Mouse (Mus musculus) limb, embryonic 14.5 days (tissue): ENCODE measurements at regions not wholly inside any gene's neighbourhood (a gene's known extent, or its start where the extent isn't known, plus 50 kb on each side); places are given as distances from the start of the nearest gene placed in this dataset.
A peak's percentile ranks its signal among the peaks of the same experiment; 100 is the strongest.

Source experiments
- ATAC-seq: fragments of 200-750 bp; cut with Nextera tagmentation; 2 replicates; pipeline ENCODE4 v1.8.0; 2017; ENCODE audit warnings: low read depth, moderate number of reproducible peaks, moderate TSS enrichment; ENCODE audit not compliant: low FRiP score
- DNase-seq: peaks from one replicate; pipeline ENCODE4 v3.0.0-alpha.2; 2015; ENCODE audit warnings: low spot score
- H3K27ac ChIP-seq: fragments of 300-500 bp; sonication (generic); replicated peaks from 2 replicates; pipeline ENCODE4 v1.5.1; 2014; ENCODE audit warnings: low read depth, mild to moderate bottlenecking, low read length, moderate library complexity, mixed read lengths
- H3K27me3 ChIP-seq: fragments of 300-500 bp; sonication (generic); 2 replicates; pipeline ENCODE4 v1.6.1; 2014; ENCODE audit warnings: low read length, mixed read lengths; ENCODE audit not compliant: control insufficient read depth, insufficient read depth
- H3K36me3 ChIP-seq: fragments of 300-500 bp; sonication (generic); 2 replicates; pipeline ENCODE4 v1.6.1; 2014; ENCODE audit warnings: mild to moderate bottlenecking, low read length, moderate library complexity, mixed read lengths; ENCODE audit not compliant: control insufficient read depth, insufficient read depth
- H3K4me1 ChIP-seq: fragments of 300-500 bp; sonication (generic); 2 replicates; pipeline ENCODE4 v1.6.1; 2014; ENCODE audit warnings: antibody characterized with exemption, low read length, mixed read lengths; ENCODE audit not compliant: control insufficient read depth, insufficient read depth
- H3K4me2 ChIP-seq: fragments of 300-500 bp; sonication (generic); replicated peaks from 2 replicates; pipeline ENCODE4 v1.6.1; 2014; ENCODE audit warnings: low read depth, mild to moderate bottlenecking, low read length, moderate library complexity; ENCODE audit not compliant: severe bottlenecking
- H3K4me3 ChIP-seq: fragments of 300-500 bp; sonication (generic); replicated peaks from 2 replicates; pipeline ENCODE4 v1.5.1; 2014; ENCODE audit warnings: low read length
- H3K9ac ChIP-seq: fragments of 300-500 bp; sonication (generic); 2 replicates; pipeline ENCODE4 v1.6.1; 2014; ENCODE audit warnings: mild to moderate bottlenecking, low read depth, low read length, moderate library complexity; ENCODE audit not compliant: severe bottlenecking
- H3K9me3 ChIP-seq: fragments of 300-500 bp; sonication (generic); 2 replicates; pipeline ENCODE4 v1.6.1; 2016; ENCODE audit warnings: low read length; ENCODE audit not compliant: control insufficient read depth
- POLR2A ChIP-seq: fragments of 200-500 bp; IDR thresholded peaks from 2 replicates; pipeline ENCODE4 v1.8.0; 2012; ENCODE audit warnings: inconsistent platforms, mild to moderate bottlenecking, moderate library complexity, borderline replicate concordance; ENCODE audit not compliant: insufficient read depth, insufficient read length; ENCODE audit errors: extremely low read depth
- WGBS: fragments of 180-500 bp; shearing (Covaris S2); extraction: QIAGEN DNeasy Blood & Tissue Kit; methylation state at CpG from one replicate; pipeline ENCODE4 v1.1.7; 2014; 5-methylcytosine and 5-hydroxymethylcytosine counted together

DNA sequence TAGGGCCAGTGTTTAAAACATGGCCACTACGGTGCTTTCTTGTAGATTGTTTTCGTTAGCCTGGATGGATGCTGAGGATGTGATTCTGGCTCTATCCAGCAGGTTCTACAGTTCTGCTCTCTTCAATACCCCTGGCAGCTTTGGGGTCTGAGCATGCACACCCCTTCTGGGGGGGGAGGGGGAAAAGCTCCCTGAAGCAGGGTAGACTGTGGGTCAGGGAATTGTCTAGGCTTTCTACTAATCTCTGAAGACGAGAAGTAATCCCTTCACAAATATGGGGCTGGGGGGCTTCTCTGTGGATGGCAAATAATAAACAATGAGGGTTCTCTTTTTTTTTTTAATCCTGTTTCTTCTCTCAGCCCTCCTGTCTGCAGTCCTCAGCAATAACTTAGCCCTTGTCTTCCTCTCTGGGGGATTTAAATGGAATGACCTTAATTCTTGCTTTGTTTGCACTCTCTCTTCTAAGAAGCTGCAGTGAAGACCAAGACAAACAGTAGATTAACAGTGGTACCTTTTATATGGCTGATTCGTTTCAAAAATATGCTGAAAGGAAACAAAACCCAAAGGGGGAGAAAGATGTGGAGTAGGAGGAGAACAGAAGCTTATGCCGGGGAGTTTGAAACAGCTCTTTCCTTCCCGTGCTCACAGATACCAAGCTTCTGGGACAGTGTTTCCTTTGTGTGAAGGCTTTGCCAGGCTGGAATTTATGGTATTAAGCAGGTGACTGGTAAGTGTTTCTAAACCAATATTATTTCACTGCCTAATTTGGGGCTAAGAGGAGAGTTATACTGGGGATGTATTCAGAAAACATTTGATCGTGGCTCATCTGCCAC lies 92.9 kb downstream of the Mbip start:
- Histone ChIP-seq H3K4me3 (no peak overlapping the region), H3K9ac (no peak overlapping the region), H3K36me3 (no peaks in the 10 kb centered on the region), H3K27me3 (no peaks in the 10 kb centered on the region), H3K9me3 (no peaks in the 10 kb centered on the region), H3K27ac (no peak overlapping the region), H3K4me2 (no peak overlapping the region), H3K4me1 (no peaks in the 10 kb centered on the region)
- ATAC-seq (no peak), DNase-seq (no peak)
- 62% methylated on average over 7 of the region's 7 CpGs for whole genome bisulfite sequencing
- TF ChIP-seq POLR2A = no peak

DNA sequence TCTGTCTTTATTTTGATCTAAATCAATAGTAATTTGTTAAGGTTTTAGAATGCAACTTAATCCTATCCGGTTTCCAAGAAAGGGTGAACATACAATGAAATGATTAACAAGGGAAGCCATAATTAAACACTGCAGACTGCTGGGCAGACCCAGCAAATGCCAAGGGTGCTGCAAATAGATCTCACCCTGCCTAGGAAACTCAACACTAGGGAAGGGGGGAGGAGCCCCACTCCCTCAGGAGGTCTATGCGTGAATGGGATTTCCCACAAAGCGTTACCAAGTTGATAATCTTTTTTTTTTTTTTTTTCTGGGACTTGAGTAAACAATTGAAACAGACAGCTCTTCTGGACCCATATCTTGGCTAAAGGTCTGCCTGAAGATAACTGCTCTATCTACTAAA lies 95.4 kb downstream of the Mbip start:
- Histone ChIP-seq H3K9me3 (no peaks in the 10 kb centered on the region), H3K27ac (no peak overlapping the region), H3K4me3 (no peak overlapping the region), H3K27me3 (no peaks in the 10 kb centered on the region), H3K4me1 (no peaks in the 10 kb centered on the region), H3K36me3 (no peaks in the 10 kb centered on the region), H3K4me2 (no peak overlapping the region), H3K9ac (no peak overlapping the region)
- TF ChIP-seq POLR2A = no peak
- 21% methylated on average over 3 of the region's 3 CpGs for WGBS
- DNase-seq = no peak
- ATAC-seq = no peak

DNA sequence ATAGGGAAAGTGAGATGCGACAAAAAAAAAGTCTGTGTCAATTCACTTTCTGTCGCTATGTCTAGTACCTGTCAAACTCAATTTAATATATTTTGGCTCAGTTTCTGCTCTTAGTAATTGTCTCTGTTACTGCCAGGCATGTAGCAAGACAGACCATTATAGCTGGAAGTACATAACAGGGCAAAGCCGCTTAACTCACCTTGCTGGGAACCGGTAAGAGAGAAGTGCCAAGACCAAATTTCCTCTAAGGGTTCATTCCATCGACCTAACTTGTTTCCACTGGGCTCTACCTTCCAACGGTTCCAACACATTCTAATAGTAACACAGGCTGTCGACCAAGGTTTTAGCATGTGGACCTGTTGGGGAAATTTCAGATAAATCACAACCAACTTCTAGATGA lies 99.3 kb downstream of the Mbip start:
- 90% methylated on average over 7 of the region's 7 CpGs for WGBS
- no peak overlapping the region for H3K4me3 ChIP-seq
- no peak overlapping the region for H3K4me2 ChIP-seq

DNA sequence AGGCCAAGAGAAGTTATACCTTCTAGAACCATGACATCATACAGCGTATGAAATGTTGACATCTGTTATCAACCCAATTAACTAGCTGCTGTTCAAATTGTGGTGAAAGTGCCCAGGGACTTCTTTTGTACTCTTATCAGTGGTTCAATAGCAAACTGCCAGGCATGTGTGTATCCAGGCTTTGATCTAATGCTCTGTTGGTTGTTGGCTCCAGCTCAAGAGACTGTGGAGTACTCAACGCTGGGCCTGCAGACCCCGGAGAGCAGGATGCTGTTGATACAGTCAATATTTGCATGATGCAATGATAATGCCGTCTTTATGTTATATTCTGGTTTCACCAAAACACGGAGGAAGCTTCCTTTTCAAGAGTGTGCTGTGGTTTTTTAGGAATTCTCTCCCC lies 102.9 kb downstream of the Mbip start:
- no peak for TF ChIP-seq POLR2A
- Histone ChIP-seq H3K9ac (no peak overlapping the region), H3K27me3 (no peaks in the 10 kb centered on the region), H3K36me3 (no peaks in the 10 kb centered on the region), H3K4me1 (no peaks in the 10 kb centered on the region), H3K9me3 (no peaks in the 10 kb centered on the region), H3K4me2 (no peak overlapping the region), H3K27ac (no peak overlapping the region), H3K4me3 (no peak overlapping the region)
- no peak for DNase-seq
- ATAC-seq = no peak
- WGBS = 82% methylated on average over 5 of the region's 5 CpGs

More for the DNA sequence above, 99.3 kb downstream of the Mbip start:
- TF ChIP-seq POLR2A = no peak
- Histone ChIP-seq H3K36me3 (no peaks in the 10 kb centered on the region), H3K9ac (no peak overlapping the region), H3K27me3 (no peaks in the 10 kb centered on the region), H3K9me3 (no peaks in the 10 kb centered on the region), H3K4me1 (no peaks in the 10 kb centered on the region), H3K27ac (no peak overlapping the region)
- DNase-seq (no peak), ATAC-seq (no peak)

DNA sequence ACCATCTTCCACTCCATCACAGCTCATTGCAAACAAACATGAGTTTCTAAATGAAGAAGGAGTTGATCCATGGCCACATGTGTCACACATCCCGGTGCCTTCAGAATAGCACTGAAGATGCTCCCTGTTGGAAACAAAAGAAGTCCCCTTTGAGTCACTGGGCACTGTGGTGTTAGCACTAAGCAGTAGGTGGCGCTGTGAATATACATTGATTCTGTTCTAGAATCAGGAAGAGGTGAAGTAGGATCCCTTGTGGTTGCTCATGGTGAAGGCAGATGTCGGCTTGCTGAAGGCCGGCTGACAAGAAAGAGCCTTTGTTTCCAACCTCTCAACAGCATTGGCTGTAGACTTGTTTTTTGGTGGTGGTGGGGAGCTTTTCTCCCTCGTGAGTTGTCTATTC lies 104.0 kb downstream of the Mbip start:
- no peak overlapping the region for H3K9ac ChIP-seq

DNA sequence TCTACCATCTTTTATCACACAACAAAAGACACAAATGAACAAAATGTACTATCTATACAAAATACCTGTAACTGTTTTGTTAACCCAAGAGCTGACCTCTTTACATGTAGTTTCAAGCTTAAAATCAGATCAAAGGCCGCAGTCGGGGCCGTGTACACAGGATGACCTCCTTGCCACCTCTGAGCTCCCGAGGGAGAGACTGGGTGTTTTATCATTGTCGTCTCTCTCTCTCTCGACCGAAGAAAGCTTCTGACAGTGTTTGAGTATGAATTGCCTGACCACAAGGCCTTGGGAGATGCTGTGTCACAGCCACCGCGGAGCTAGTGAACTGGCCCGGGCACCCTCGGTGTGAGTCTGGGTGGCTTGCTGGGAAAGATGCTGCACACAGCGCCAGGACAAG lies 105.5 kb downstream of the Mbip start:
- Histone ChIP-seq H3K9ac (no peak overlapping the region), H3K36me3 (no peaks in the 10 kb centered on the region), H3K27ac (no peak overlapping the region), H3K4me2 (no peak overlapping the region), H3K9me3 (no peaks in the 10 kb centered on the region), H3K27me3 (no peaks in the 10 kb centered on the region), H3K4me1 (no peaks in the 10 kb centered on the region), H3K4me3 (no peak overlapping the region)
- DNase-seq = no peak
- WGBS = 49% methylated on average over 12 of the region's 12 CpGs
- ATAC-seq = no peak
- TF ChIP-seq POLR2A = no peak

More for the DNA sequence above, 104.0 kb downstream of the Mbip start:
- Histone ChIP-seq H3K9me3 (no peaks in the 10 kb centered on the region), H3K4me3 (no peak overlapping the region), H3K36me3 (no peaks in the 10 kb centered on the region), H3K4me2 (no peak overlapping the region), H3K27me3 (no peaks in the 10 kb centered on the region), H3K27ac (no peak overlapping the region), H3K4me1 (no peaks in the 10 kb centered on the region)
- no peak for TF ChIP-seq POLR2A
- WGBS = 31% methylated on average over 5 of the region's 5 CpGs
- DNase-seq (peak; percentile 51), ATAC-seq (no peak)
